Mouse (Mus musculus): ENCODE results near the gene Gpt2. TPM values are rescaled to one million over a fixed set of nuclear protein-coding genes. Genes with fewer than 3 reads are reported as not detected.

The Gpt2 gene
- total RNA-seq, 2 experiments from 2014 or later: 0.17 to 2.0 TPM

GRCm38 (mm10) chr8:85565186-85565585, 72.8 kb downstream of the Gpt2 start:
- ATAC-seq (replicated peaks; ENCODE audit: low FRiP score, low TSS enrichment, poor library complexity, severe bottlenecking): no peak

- no peak for ATAC-seq (replicated peaks; ENCODE audit: low FRiP score, low TSS enrichment, poor library complexity, severe bottlenecking)
Observed at GRCm38 (mm10) chr8:85567801-85568200, 75.4 kb downstream of the Gpt2 start.

- no peak for ATAC-seq (replicated peaks; ENCODE audit: low FRiP score, low TSS enrichment, poor library complexity, severe bottlenecking)
Observed at GRCm38 (mm10) chr8:85570466-85570865, 78.1 kb downstream of the Gpt2 start.

GRCm38 (mm10) chr8:85573972-85574496, 81.7 kb downstream of the Gpt2 start:
- no peak for ATAC-seq (replicated peaks; ENCODE audit: low FRiP score, low TSS enrichment, poor library complexity, severe bottlenecking)

Other genes with a start within 250 kb of the Gpt2 start
- 137 and 173 TPM in 2 replicates for gene Orc6, start 192.9 kb upstream of the Gpt2 start, total RNA-seq (2014; fragmentation: Nextera tagmentation)
- 123 and 134 TPM in 2 replicates for gene Orc6, start 192.9 kb upstream of the Gpt2 start, total RNA-seq (2017)
- gene Vps35, start 192.8 kb upstream of the Gpt2 start, total RNA-seq (2014; fragmentation: Nextera tagmentation): 95.7 and 104 TPM in 2 replicates
- 156 and 158 TPM in 2 replicates for gene Vps35, start 192.8 kb upstream of the Gpt2 start, total RNA-seq (2017)
- 39.2 and 40.3 TPM in 2 replicates for gene Mylk3, start 106.2 kb upstream of the Gpt2 start, total RNA-seq (2014; fragmentation: Nextera tagmentation)
- 24.3 and 31.6 TPM in 2 replicates for gene Mylk3, start 106.2 kb upstream of the Gpt2 start, total RNA-seq (2017)
- gene 4921524J17Rik, start 59.7 kb upstream of the Gpt2 start, total RNA-seq (2014; fragmentation: Nextera tagmentation): 25.3 and 33.0 TPM in 2 replicates
- gene 4921524J17Rik, start 59.7 kb upstream of the Gpt2 start, total RNA-seq (2017): 61.6 and 114 TPM in 2 replicates
- 100 and 115 TPM in 2 replicates for gene Dnaja2, start 62.8 kb downstream of the Gpt2 start, total RNA-seq (2014; fragmentation: Nextera tagmentation)
- 139 and 165 TPM in 2 replicates for gene Dnaja2, start 62.8 kb downstream of the Gpt2 start, total RNA-seq (2017)
- 1.9 and 5.5 TPM in 2 replicates for gene Neto2, start 208.3 kb downstream of the Gpt2 start, total RNA-seq (2014; fragmentation: Nextera tagmentation)
- gene Neto2, start 208.3 kb downstream of the Gpt2 start, total RNA-seq (2017): 3.1 and 6.9 TPM in 2 replicates